Mouse (Mus musculus): ENCODE data around the gene Olfr1377. TPM values are rescaled to one million over a fixed set of nuclear protein-coding genes. Genes with fewer than 3 reads are reported as not detected.

Olfr1377 gene
- not detected for polyA plus RNA-seq (2014; fragmentation: Illumina TruSeq; extraction: RNeasy Lipid Tissue Mini Kit (QIAGEN cat#74804); ENCODE audit: insufficient read depth, low read depth, low replicate concordance)

GRCm38 (mm10) chr11:50981667-50982066, at the start of gene Olfr1377:
Olfr1377 (plus strand) TSS chr11:50981967.

DNA sequence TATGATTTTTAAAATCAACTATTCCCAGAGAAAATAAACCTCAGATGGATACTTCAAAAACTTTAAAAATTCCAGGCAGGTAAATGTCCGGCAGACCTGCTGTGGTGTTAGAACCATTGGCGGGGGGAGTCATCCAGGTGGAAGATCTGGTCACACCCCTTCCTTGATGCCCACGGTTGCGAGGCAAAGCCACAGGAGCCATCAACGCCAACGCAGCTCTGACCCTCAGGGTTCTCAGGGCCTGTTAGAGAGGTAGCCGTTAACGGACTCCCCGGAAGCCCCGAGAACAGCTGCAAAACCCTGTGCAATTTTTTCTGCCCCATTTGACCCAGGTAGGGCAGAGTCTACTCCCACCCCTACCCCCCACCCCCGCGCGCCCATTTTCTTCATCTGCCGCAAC, 38.3 kb upstream of the Olfr1377 start, which contains the start of gene 4933414I15Rik:
Gene 4933414I15Rik (minus strand): TSS at position 260 of the 400 bp plus-strand sequence.

DNA sequence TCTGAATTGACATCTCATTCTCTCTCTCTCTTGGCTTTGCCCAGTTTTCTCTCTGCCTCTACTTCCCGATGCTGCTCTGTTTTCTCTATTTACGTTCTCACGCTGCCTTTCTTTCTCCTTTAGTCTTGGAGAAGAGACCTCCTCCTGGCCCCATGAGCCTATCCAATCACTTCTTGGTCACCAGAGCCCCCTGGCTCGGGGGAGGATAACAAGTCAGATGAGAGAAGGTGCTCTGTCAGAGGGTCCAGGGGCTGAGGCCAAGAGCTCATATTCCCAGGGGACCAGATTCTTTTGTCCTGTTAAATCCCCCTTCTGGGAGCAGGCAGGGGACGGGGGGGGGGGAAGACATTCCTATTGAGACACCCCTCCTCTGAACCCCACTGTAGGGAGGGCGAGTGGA, 28.1 kb upstream of the Olfr1377 start, which contains the start of gene Prop1:
Gene Prop1 (minus strand): TSS at position 101 of the 400 bp plus-strand sequence.

GRCm38 (mm10) chr11:50966230-50966629, 15.5 kb upstream of the Olfr1377 start, which contains the start of gene Olfr1378:
Olfr1378 (plus strand) TSS chr11:50966530.

DNA sequence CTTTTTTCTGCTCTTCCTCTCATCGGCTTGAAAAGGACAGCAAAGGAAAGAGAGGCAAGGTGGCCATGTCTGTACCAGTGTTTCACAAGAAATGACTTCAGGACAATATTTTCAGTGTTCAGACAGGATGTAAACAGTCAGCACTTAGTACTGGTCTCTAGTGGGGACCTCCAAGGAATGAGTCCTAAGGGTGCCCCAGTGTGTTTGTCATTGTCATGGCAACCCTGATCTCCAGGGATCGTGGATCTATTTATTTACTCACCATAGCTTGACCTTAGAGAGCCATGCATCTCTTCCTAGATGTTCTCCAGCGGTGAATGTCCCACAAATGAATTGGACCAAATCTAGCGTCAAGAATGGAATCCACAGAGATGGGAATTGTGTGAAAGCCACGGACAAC, 21.5 kb downstream of the Olfr1377 start, which contains the start of gene Olfr51:
Gene Olfr51 (plus strand): TSS at position 301 of the 400 bp plus-strand sequence.

DNA sequence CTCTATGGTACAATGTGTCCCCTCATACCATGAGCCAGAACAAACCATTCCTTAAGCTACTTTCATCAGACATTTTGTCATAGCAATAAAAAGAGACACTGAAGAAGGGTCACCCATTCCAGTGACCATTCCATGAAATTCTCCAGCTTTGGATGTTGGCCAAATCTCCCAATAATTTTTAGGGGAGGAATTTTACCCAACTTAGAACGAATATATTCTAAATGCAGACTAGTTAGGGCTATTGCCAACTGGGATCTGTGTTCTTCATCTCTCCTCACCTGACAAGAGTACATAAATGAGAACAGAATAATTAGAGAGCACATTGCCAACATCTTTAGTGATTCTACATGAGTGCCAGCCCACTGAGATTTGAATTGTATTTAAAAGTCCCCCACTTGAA, 32.2 kb downstream of the Olfr1377 start, which contains the start of gene Olfr54:
Gene Olfr54 (plus strand): TSS at position 301 of the 400 bp plus-strand sequence.

Other genes starting within 250 kb of the Olfr1377 start
- gene Zfp354c, start 154.2 kb upstream of the Olfr1377 start, polyA plus RNA-seq (2014; fragmentation: Illumina TruSeq; extraction: RNeasy Lipid Tissue Mini Kit (QIAGEN cat#74804); ENCODE audit: insufficient read depth, low read depth, low replicate concordance), result 2.8 TPM
- 0.43 TPM for gene Zfp879, start 140.4 kb upstream of the Olfr1377 start, polyA plus RNA-seq (2014; fragmentation: Illumina TruSeq; extraction: RNeasy Lipid Tissue Mini Kit (QIAGEN cat#74804); ENCODE audit: insufficient read depth, low read depth, low replicate concordance)
- 0.07 TPM for gene Grm6, start 131.3 kb upstream of the Olfr1377 start, polyA plus RNA-seq (2014; fragmentation: Illumina TruSeq; extraction: RNeasy Lipid Tissue Mini Kit (QIAGEN cat#74804); ENCODE audit: insufficient read depth, low read depth, low replicate concordance)
- gene Zfp454, start 94.3 kb upstream of the Olfr1377 start, polyA plus RNA-seq (2014; fragmentation: Illumina TruSeq; extraction: RNeasy Lipid Tissue Mini Kit (QIAGEN cat#74804); ENCODE audit: insufficient read depth, low read depth, low replicate concordance), result 0.97 TPM
- 3.4 TPM for gene Zfp2, start 65.8 kb upstream of the Olfr1377 start, polyA plus RNA-seq (2014; fragmentation: Illumina TruSeq; extraction: RNeasy Lipid Tissue Mini Kit (QIAGEN cat#74804); ENCODE audit: insufficient read depth, low read depth, low replicate concordance)
- gene Zfp354b, start 50.3 kb upstream of the Olfr1377 start, polyA plus RNA-seq (2014; fragmentation: Illumina TruSeq; extraction: RNeasy Lipid Tissue Mini Kit (QIAGEN cat#74804); ENCODE audit: insufficient read depth, low read depth, low replicate concordance), result 1.2 TPM
- not detected for gene 4933414I15Rik, start 38.2 kb upstream of the Olfr1377 start, polyA plus RNA-seq (2014; fragmentation: Illumina TruSeq; extraction: RNeasy Lipid Tissue Mini Kit (QIAGEN cat#74804); ENCODE audit: insufficient read depth, low read depth, low replicate concordance)
- gene Prop1, start 28.2 kb upstream of the Olfr1377 start, polyA plus RNA-seq (2014; fragmentation: Illumina TruSeq; extraction: RNeasy Lipid Tissue Mini Kit (QIAGEN cat#74804); ENCODE audit: insufficient read depth, low read depth, low replicate concordance), result not detected
- not detected for gene Olfr1378, start 15.4 kb upstream of the Olfr1377 start, polyA plus RNA-seq (2014; fragmentation: Illumina TruSeq; extraction: RNeasy Lipid Tissue Mini Kit (QIAGEN cat#74804); ENCODE audit: insufficient read depth, low read depth, low replicate concordance)
- not detected for gene Olfr51, start 21.6 kb downstream of the Olfr1377 start, polyA plus RNA-seq (2014; fragmentation: Illumina TruSeq; extraction: RNeasy Lipid Tissue Mini Kit (QIAGEN cat#74804); ENCODE audit: insufficient read depth, low read depth, low replicate concordance)
- gene Olfr54, start 32.3 kb downstream of the Olfr1377 start, polyA plus RNA-seq (2014; fragmentation: Illumina TruSeq; extraction: RNeasy Lipid Tissue Mini Kit (QIAGEN cat#74804); ENCODE audit: insufficient read depth, low read depth, low replicate concordance), result not detected
- not detected for gene Olfr1375, start 66.1 kb downstream of the Olfr1377 start, polyA plus RNA-seq (2014; fragmentation: Illumina TruSeq; extraction: RNeasy Lipid Tissue Mini Kit (QIAGEN cat#74804); ENCODE audit: insufficient read depth, low read depth, low replicate concordance)
- 2.3 TPM for gene Zfp354a, start 77.3 kb downstream of the Olfr1377 start, polyA plus RNA-seq (2014; fragmentation: Illumina TruSeq; extraction: RNeasy Lipid Tissue Mini Kit (QIAGEN cat#74804); ENCODE audit: insufficient read depth, low read depth, low replicate concordance)
- gene Gm12569, start 238.5 kb downstream of the Olfr1377 start, polyA plus RNA-seq (2014; fragmentation: Illumina TruSeq; extraction: RNeasy Lipid Tissue Mini Kit (QIAGEN cat#74804); ENCODE audit: insufficient read depth, low read depth, low replicate concordance), result not detected

All from lung, adult 10 weeks (tissue).